Mouse (Mus musculus) liver, adult 2 months (tissue): ENCODE measurements at regions not wholly inside any gene's neighbourhood (a gene's known extent, or its start where the extent isn't known, plus 50 kb on each side); places are given as distances from the start of the nearest gene placed in this dataset.
A peak's percentile ranks its signal among the peaks of the same experiment; 100 is the strongest.

Source experiments
- DNase-seq: peaks from one replicate; pipeline ENCODE4 v3.0.0-alpha.2; 2011; ENCODE audit warnings: low read depth, low spot score; ENCODE audit errors: extremely low read depth
- H3K27ac ChIP-seq: fragments of 200-500 bp; replicated peaks from 2 replicates; pipeline ENCODE4 v1.5.1; 2012; ENCODE audit warnings: low read depth, mild to moderate bottlenecking, control low read depth, inconsistent platforms, low read length; ENCODE audit not compliant: insufficient read depth
- H3K27me3 ChIP-seq: fragments of 200-500 bp; 2 replicates; pipeline ENCODE4 v1.6.1; 2012; ENCODE audit warnings: mild to moderate bottlenecking, moderate library complexity, low read length, inconsistent platforms; ENCODE audit not compliant: control insufficient read depth, insufficient read depth
- H3K36me3 ChIP-seq: fragments of 200-500 bp; 2 replicates; pipeline ENCODE4 v1.6.1; 2012; ENCODE audit warnings: low read length, inconsistent platforms; ENCODE audit not compliant: control insufficient read depth, insufficient read depth
- H3K4me1 ChIP-seq: fragments of 200-500 bp; 2 replicates; pipeline ENCODE4 v1.6.1; 2011; ENCODE audit warnings: low read length; ENCODE audit not compliant: control insufficient read depth, insufficient read depth
- H3K4me3 ChIP-seq: fragments of 200-500 bp; 2 replicates; pipeline ENCODE4 v1.5.1; 2011; ENCODE audit warnings: low read depth, mild to moderate bottlenecking, control low read depth, low read length, moderate library complexity; ENCODE audit not compliant: insufficient read depth
- H3K79me2 ChIP-seq: fragments of 200-500 bp; 2 replicates; pipeline ENCODE4 v1.6.1; 2012; ENCODE audit warnings: inconsistent platforms, mild to moderate bottlenecking, low read length, moderate library complexity; ENCODE audit not compliant: control insufficient read depth, insufficient read depth
- H3K9ac ChIP-seq: fragments of 200-500 bp; 2 replicates; pipeline ENCODE4 v1.6.1; 2012; ENCODE audit warnings: low read depth, mild to moderate bottlenecking, control low read depth, inconsistent platforms, low read length
- CTCF ChIP-seq: fragments of 200-500 bp; IDR thresholded peaks from 2 replicates; pipeline ENCODE4 v1.5.1; 2011; ENCODE audit warnings: low read depth, low read length, control low read depth
- POLR2A ChIP-seq: fragments of 200-500 bp; IDR thresholded peaks from 2 replicates; pipeline ENCODE4 v1.6.1; 2011; ENCODE audit warnings: low read length, control low read depth; ENCODE audit not compliant: insufficient read depth; ENCODE audit errors: extremely low read depth
- WGBS: fragments of 180-500 bp; shearing (Covaris S2); methylation state at CpG from one replicate; pipeline ENCODE4 v1.1.7; 2018; 5-methylcytosine and 5-hydroxymethylcytosine counted together

- Histone ChIP-seq H3K79me2 (no peaks in the 10 kb centered on the region), H3K27me3 (no peaks in the 10 kb centered on the region), H3K36me3 (no peaks in the 10 kb centered on the region), H3K9ac (no peak overlapping the region), H3K27ac (no peak overlapping the region), H3K4me1 (no peaks in the 10 kb centered on the region), H3K4me3 (no peak overlapping the region)
- TF ChIP-seq CTCF (no peak), POLR2A (no peak)
- DNase-seq = no peak
- WGBS = 84% methylated on average over 3 of the region's 3 CpGs
Observed at GRCm38 (mm10) chr2:138783781-138784180, 527.4 kb downstream of the Btbd3 start.

GRCm38 (mm10) chr2:138792711-138793450, 536.5 kb downstream of the Btbd3 start:
- Histone ChIP-seq H3K27me3 (no peaks in the 10 kb centered on the region), H3K4me3 (no peak overlapping the region), H3K27ac (no peak overlapping the region), H3K9ac (no peak overlapping the region), H3K79me2 (no peaks in the 10 kb centered on the region), H3K36me3 (no peaks in the 10 kb centered on the region), H3K4me1 (no peaks in the 10 kb centered on the region)
- WGBS = 77% methylated on average over 6 of the region's 6 CpGs
- TF ChIP-seq POLR2A (no peak), CTCF (no peak)
- DNase-seq = no peak

- H3K27ac ChIP-seq = no peak overlapping the region
- H3K79me2 ChIP-seq = no peaks in the 10 kb centered on the region
- no peaks in the 10 kb centered on the region for H3K4me1 ChIP-seq
- no peaks in the 10 kb centered on the region for H3K36me3 ChIP-seq
- TF ChIP-seq POLR2A = no peak
- no peak for TF ChIP-seq CTCF
- no peaks in the 10 kb centered on the region for H3K27me3 ChIP-seq
- H3K4me3 ChIP-seq = no peak overlapping the region
- no peak overlapping the region for H3K9ac ChIP-seq
- no peak for DNase-seq
- WGBS = 74% methylated on average over 3 of the region's 3 CpGs
Observed at GRCm38 (mm10) chr2:138806196-138806595, 549.8 kb downstream of the Btbd3 start.

- no peak for TF ChIP-seq CTCF
- no peak for TF ChIP-seq POLR2A
- DNase-seq = no peak
- no peak overlapping the region for H3K9ac ChIP-seq
- H3K36me3 ChIP-seq = no peaks in the 10 kb centered on the region
- no peak overlapping the region for H3K4me3 ChIP-seq
- 90% methylated on average over 2 of the region's 2 CpGs for WGBS
- no peaks in the 10 kb centered on the region for H3K79me2 ChIP-seq
- no peaks in the 10 kb centered on the region for H3K27me3 ChIP-seq
- H3K27ac ChIP-seq = no peak overlapping the region
- H3K4me1 ChIP-seq = no peaks in the 10 kb centered on the region
Observed at GRCm38 (mm10) chr2:138809767-138810166, 553.4 kb downstream of the Btbd3 start.

GRCm38 (mm10) chr2:138820489-138820888, 564.1 kb downstream of the Btbd3 start:
- WGBS = 65% methylated on average over 4 of the region's 4 CpGs
- H3K27me3 ChIP-seq = no peaks in the 10 kb centered on the region
- no peak overlapping the region for H3K9ac ChIP-seq
- no peak for DNase-seq
- H3K79me2 ChIP-seq = no peaks in the 10 kb centered on the region
- H3K27ac ChIP-seq = no peak overlapping the region
- TF ChIP-seq POLR2A = no peak
- no peak for TF ChIP-seq CTCF
- no peak overlapping the region for H3K4me3 ChIP-seq
- no peaks in the 10 kb centered on the region for H3K4me1 ChIP-seq
- H3K36me3 ChIP-seq = no peaks in the 10 kb centered on the region

- no peak overlapping the region for H3K4me3 ChIP-seq
- H3K27ac ChIP-seq = no peak overlapping the region
- TF ChIP-seq CTCF (no peak), POLR2A (no peak)
- H3K36me3 ChIP-seq = no peaks in the 10 kb centered on the region
- no peaks in the 10 kb centered on the region for H3K4me1 ChIP-seq
- no peaks in the 10 kb centered on the region for H3K27me3 ChIP-seq
- H3K9ac ChIP-seq = no peak overlapping the region
- no peaks in the 10 kb centered on the region for H3K79me2 ChIP-seq
- peak; percentile 10 for DNase-seq
- 73% methylated on average over 4 of the region's 4 CpGs for WGBS
Observed at GRCm38 (mm10) chr2:138824873-138825272, 568.5 kb downstream of the Btbd3 start.
